Mouse (Mus musculus) hindbrain, embryonic 15.5 days (tissue): ENCODE results near the gene Satb2. TPM values are rescaled to one million over a fixed set of nuclear protein-coding genes. Genes with fewer than 3 reads are reported as not detected.

ENCODE experiments used
- ATAC-seq: fragments of 200-750 bp; cut with Nextera tagmentation; 2 replicates; pipeline ENCODE4 v1.8.0; 2017; ENCODE audit warnings: low read depth, moderate number of reproducible peaks, moderate TSS enrichment; ENCODE audit not compliant: low FRiP score
- H3K27ac ChIP-seq: fragments of 300-500 bp; sonication (generic); replicated peaks from 2 replicates; pipeline ENCODE4 v1.5.1; 2015; ENCODE audit warnings: mild to moderate bottlenecking, inconsistent platforms
- H3K27me3 ChIP-seq: fragments of 300-500 bp; sonication (generic); 2 replicates; pipeline ENCODE4 v1.6.1; 2015; ENCODE audit warnings: control low read depth, inconsistent platforms
- H3K36me3 ChIP-seq: fragments of 300-500 bp; sonication (generic); 2 replicates; pipeline ENCODE4 v1.6.1; 2015; ENCODE audit warnings: control low read depth, inconsistent platforms
- H3K4me1 ChIP-seq: fragments of 300-500 bp; sonication (generic); replicated peaks from 2 replicates; pipeline ENCODE4 v1.6.1; 2015; ENCODE audit warnings: control low read depth, inconsistent platforms
- H3K4me2 ChIP-seq: fragments of 300-500 bp; sonication (generic); 2 replicates; pipeline ENCODE4 v1.6.1; 2015; ENCODE audit warnings: moderate library complexity, mild to moderate bottlenecking, inconsistent platforms
- H3K4me3 ChIP-seq: fragments of 300-500 bp; sonication (generic); 2 replicates; pipeline ENCODE4 v1.5.1; 2015; ENCODE audit warnings: mild to moderate bottlenecking, inconsistent platforms
- H3K9ac ChIP-seq: fragments of 300-500 bp; sonication (generic); 2 replicates; pipeline ENCODE4 v1.6.1; 2015; ENCODE audit warnings: inconsistent platforms
- H3K9me3 ChIP-seq: fragments of 300-500 bp; sonication (generic); 2 replicates; pipeline ENCODE4 v1.6.1; 2016; ENCODE audit warnings: control low read depth, inconsistent platforms
- WGBS: fragments of 180-500 bp; shearing (Covaris S2); methylation state at CpG from one replicate; pipeline ENCODE4 v1.1.7; 2015; 5-methylcytosine and 5-hydroxymethylcytosine counted together
- polyA plus RNA-seq: library from polyadenylated mRNA; unstranded; fragments of >200 nt; fragmentation: Nextera tagmentation; extraction: Ambion mirVana; gene quantifications from 2 replicates; pipeline ENCODE4 v1.2.1, GENCODE M21; 2015

The Satb2 gene
- polyA plus RNA-seq, 1 experiment from 2014 or later: 1.8 TPM

- H3K27ac ChIP-seq: peak overlapping the region; percentile 73
- peak overlapping the region; percentile 100 for H3K4me2 ChIP-seq
- peaks cover 55% of the 10 kb centered on the region for H3K4me1 ChIP-seq
- H3K9me3 ChIP-seq: no peaks in the 10 kb centered on the region
- H3K4me3 ChIP-seq: peak overlapping the region; percentile 74
- no peaks in the 10 kb centered on the region for H3K36me3 ChIP-seq
- ATAC-seq: peak; percentile 67
- under 1% methylated on average over 82 of the region's 83 CpGs for WGBS
- H3K27me3 ChIP-seq: peaks cover 56% of the 10 kb centered on the region
- peak overlapping the region; percentile 39 for H3K9ac ChIP-seq
Observed at GRCm38 (mm10) chr1:56972251-56972949, 6.0 kb downstream of the Satb2 start.

- Histone ChIP-seq H3K4me2 (peak overlapping the region; percentile 100), H3K27ac (peak overlapping the region; percentile 73), H3K4me3 (peak overlapping the region; percentile 74), H3K9me3 (no peaks in the 10 kb centered on the region), H3K9ac (peak overlapping the region; percentile 39), H3K27me3 (peaks cover 51% of the 10 kb centered on the region), H3K4me1 (peaks cover 50% of the 10 kb centered on the region), H3K36me3 (no peaks in the 10 kb centered on the region)
- peak; percentile 59 for ATAC-seq
- WGBS: under 1% methylated on average over 23 of the region's 23 CpGs
Observed at GRCm38 (mm10) chr1:56971942-56972250, 6.6 kb downstream of the Satb2 start.

- under 1% methylated on average over 29 of the region's 29 CpGs for WGBS
- Histone ChIP-seq H3K4me3 (peak overlapping the region; percentile 74), H3K4me1 (peaks cover 45% of the 10 kb centered on the region), H3K9me3 (no peaks in the 10 kb centered on the region), H3K27ac (no peak overlapping the region), H3K36me3 (no peaks in the 10 kb centered on the region), H3K4me2 (peak overlapping the region; percentile 100), H3K9ac (peak overlapping the region; percentile 39; the same call in 1 of the 2 replicates), H3K27me3 (peaks cover 46% of the 10 kb centered on the region)
- peak; percentile 33; the same call in 1 of the 2 replicates for ATAC-seq
Observed at GRCm38 (mm10) chr1:56971441-56971861, 7.0 kb downstream of the Satb2 start.

- no peak for ATAC-seq
- H3K4me1 ChIP-seq: peaks cover 44% of the 10 kb centered on the region
- under 1% methylated on average over 27 of the region's 27 CpGs for WGBS
- H3K4me3 ChIP-seq: peak overlapping the region; percentile 74
- H3K36me3 ChIP-seq: no peaks in the 10 kb centered on the region
- H3K9me3 ChIP-seq: no peaks in the 10 kb centered on the region
- peaks cover 40% of the 10 kb centered on the region for H3K27me3 ChIP-seq
- H3K27ac ChIP-seq: no peak overlapping the region
- peak overlapping the region; percentile 100 for H3K4me2 ChIP-seq
- H3K9ac ChIP-seq: 0 out of 2 replicates have a peak overlapping the region, but pooled peaks have one; percentile 16
Observed at GRCm38 (mm10) chr1:56970740-56971141, 7.7 kb downstream of the Satb2 start.

- H3K9ac ChIP-seq: no peak overlapping the region
- H3K4me1 ChIP-seq: peaks cover 44% of the 10 kb centered on the region
- H3K27me3 ChIP-seq: peaks cover 34% of the 10 kb centered on the region
- H3K4me3 ChIP-seq: peak overlapping the region; percentile 74
- ATAC-seq: no peak
- WGBS: 2% methylated on average over 47 of the region's 47 CpGs
- H3K4me2 ChIP-seq: peak overlapping the region; percentile 100
- H3K27ac ChIP-seq: no peak overlapping the region
- no peaks in the 10 kb centered on the region for H3K9me3 ChIP-seq
- no peaks in the 10 kb centered on the region for H3K36me3 ChIP-seq
Observed at GRCm38 (mm10) chr1:56969364-56970360, 8.8 kb downstream of the Satb2 start.

- no peak overlapping the region for H3K27ac ChIP-seq
- H3K27me3 ChIP-seq: peaks cover 29% of the 10 kb centered on the region
- no peak for ATAC-seq
- no peaks in the 10 kb centered on the region for H3K9me3 ChIP-seq
- no peak overlapping the region for H3K9ac ChIP-seq
- H3K4me2 ChIP-seq: no peak overlapping the region
- H3K4me3 ChIP-seq: no peak overlapping the region
- H3K36me3 ChIP-seq: no peaks in the 10 kb centered on the region
- 61% methylated on average over 3 of the region's 3 CpGs for WGBS
- peaks cover 18% of the 10 kb centered on the region for H3K4me1 ChIP-seq
Observed at GRCm38 (mm10) chr1:56965879-56966579, 12.4 kb downstream of the Satb2 start.

GRCm38 (mm10) chr1:56964493-56964892 lies 14.0 kb downstream of the Satb2 start:
- ATAC-seq: no peak
- 92% methylated on average over 7 of the region's 7 CpGs for WGBS

GRCm38 (mm10) chr1:56963291-56963690 lies 15.2 kb downstream of the Satb2 start:
- no peak for ATAC-seq
- no peak overlapping the region for H3K4me2 ChIP-seq
- H3K36me3 ChIP-seq: no peaks in the 10 kb centered on the region
- no peaks in the 10 kb centered on the region for H3K9me3 ChIP-seq
- no peak overlapping the region for H3K9ac ChIP-seq
- H3K27ac ChIP-seq: no peak overlapping the region
- WGBS: 86% methylated on average over 4 of the region's 4 CpGs
- H3K4me3 ChIP-seq: no peak overlapping the region
- no peaks in the 10 kb centered on the region for H3K4me1 ChIP-seq
- peaks cover 8% of the 10 kb centered on the region for H3K27me3 ChIP-seq

More at GRCm38 (mm10) chr1:56964493-56964892, 14.0 kb downstream of the Satb2 start:
- no peak overlapping the region for H3K9ac ChIP-seq
- H3K4me2 ChIP-seq: no peak overlapping the region
- H3K36me3 ChIP-seq: no peaks in the 10 kb centered on the region
- no peaks in the 10 kb centered on the region for H3K9me3 ChIP-seq
- H3K27ac ChIP-seq: no peak overlapping the region
- H3K4me3 ChIP-seq: no peak overlapping the region
- H3K27me3 ChIP-seq: peaks cover 16% of the 10 kb centered on the region
- peaks cover 2% of the 10 kb centered on the region for H3K4me1 ChIP-seq

GRCm38 (mm10) chr1:56958996-56959395 lies 19.5 kb downstream of the Satb2 start:
- Histone ChIP-seq H3K4me2 (no peak overlapping the region), H3K27me3 (no peaks in the 10 kb centered on the region), H3K9ac (no peak overlapping the region), H3K27ac (no peak overlapping the region), H3K4me3 (no peak overlapping the region), H3K36me3 (no peaks in the 10 kb centered on the region), H3K9me3 (no peaks in the 10 kb centered on the region), H3K4me1 (no peaks in the 10 kb centered on the region)
- ATAC-seq: no peak
- WGBS: 91% methylated on average over 5 of the region's 5 CpGs

- Histone ChIP-seq H3K4me2 (no peak overlapping the region), H3K27ac (no peak overlapping the region), H3K9me3 (no peaks in the 10 kb centered on the region), H3K9ac (no peak overlapping the region), H3K36me3 (no peaks in the 10 kb centered on the region), H3K4me3 (no peak overlapping the region), H3K27me3 (no peaks in the 10 kb centered on the region), H3K4me1 (no peaks in the 10 kb centered on the region)
- WGBS: 90% methylated on average over 7 of the region's 7 CpGs
- ATAC-seq: no peak
Observed at GRCm38 (mm10) chr1:56957942-56958341, 20.5 kb downstream of the Satb2 start.

- no peak overlapping the region for H3K9ac ChIP-seq
- H3K9me3 ChIP-seq: no peaks in the 10 kb centered on the region
- H3K4me3 ChIP-seq: no peak overlapping the region
- no peak overlapping the region for H3K4me2 ChIP-seq
- no peak for ATAC-seq
- H3K27ac ChIP-seq: no peak overlapping the region
- H3K27me3 ChIP-seq: no peaks in the 10 kb centered on the region
- H3K36me3 ChIP-seq: no peaks in the 10 kb centered on the region
- 90% methylated on average over 2 of the region's 2 CpGs for WGBS
- no peaks in the 10 kb centered on the region for H3K4me1 ChIP-seq
Observed at GRCm38 (mm10) chr1:56956811-56957210, 21.6 kb downstream of the Satb2 start.
